Mouse (Mus musculus): Measurements from ENCODE around the gene Trip6. TPM values are rescaled to one million over a fixed set of nuclear protein-coding genes. Genes with fewer than 3 reads are reported as not detected.
"Not testable (repeated sequence)": the region's sequence is repeated elsewhere in the genome, so short reads cannot be mapped to it uniquely, and the experiment has no call there.

Trip6 gene
- polyA plus RNA-seq, 1 experiment from 2014 or later: 17.3 TPM

DNA sequence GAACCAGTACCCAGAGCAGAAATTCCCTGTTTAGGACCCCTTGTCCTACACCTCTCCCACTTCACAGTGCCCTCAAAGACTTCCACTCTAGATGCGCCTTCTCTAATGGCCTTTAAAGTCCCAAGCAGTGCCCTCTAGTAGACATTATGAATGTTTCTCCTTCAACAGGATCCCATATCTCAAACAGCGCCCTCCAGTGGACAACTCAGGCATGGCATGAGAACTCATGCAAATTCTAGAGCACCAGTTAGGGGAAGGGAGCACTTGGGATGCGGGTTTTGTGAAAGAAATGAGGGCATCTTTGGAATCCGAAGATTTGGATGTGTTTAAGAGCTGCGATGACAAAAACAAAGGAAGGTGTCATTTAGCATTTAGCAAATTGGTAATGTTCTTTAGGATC is 29.2 kb downstream of the Trip6 start:
- Histone ChIP-seq H3K36me3 (no peaks in the 10 kb centered on the region), H3K27me3 (peaks cover 7% of the 10 kb centered on the region), H3K4me3 (no peak overlapping the region), H3K27ac (replicated peaks) (no peak overlapping the region), H3K9ac (no peak overlapping the region), H3K9me3 (no peaks in the 10 kb centered on the region), H3K4me2 (no peak overlapping the region), H3K4me1 (replicated peaks) (peaks cover 38% of the 10 kb centered on the region)
- ATAC-seq (ENCODE audit: low FRiP score, low read depth): no peak
- 67% methylated on average over 5 of the region's 5 CpGs for WGBS

DNA sequence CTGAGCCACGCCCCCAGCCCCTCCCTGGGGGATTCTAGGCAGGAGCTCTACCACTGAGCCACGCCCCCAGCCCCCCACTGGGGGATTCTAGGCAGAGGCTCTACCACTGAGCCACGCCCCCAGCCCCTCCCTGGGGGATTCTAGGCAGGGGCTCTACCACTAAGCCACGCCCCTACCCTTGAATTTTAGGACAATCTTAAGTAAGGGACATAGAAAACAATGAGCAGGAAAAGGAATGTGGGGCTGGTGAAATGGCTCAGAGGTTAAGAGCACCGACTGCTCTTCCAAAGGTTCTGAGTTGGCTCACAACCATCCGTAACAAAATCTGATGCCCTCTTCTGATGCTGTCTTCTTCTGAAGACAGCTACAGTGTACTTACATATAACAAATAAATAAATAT is 29.8 kb downstream of the Trip6 start:
- H3K9me3 ChIP-seq; H3K9ac ChIP-seq; H3K27me3 ChIP-seq; H3K4me3 ChIP-seq; H3K4me2 ChIP-seq; ATAC-seq (ENCODE audit: low FRiP score, low read depth); H3K36me3 ChIP-seq; H3K27ac ChIP-seq (replicated peaks): not testable (repeated sequence)
- H3K4me1 ChIP-seq (replicated peaks): peaks cover 32% of the 10 kb centered on the region
- 85% methylated on average over 4 of the region's 6 CpGs for WGBS

DNA sequence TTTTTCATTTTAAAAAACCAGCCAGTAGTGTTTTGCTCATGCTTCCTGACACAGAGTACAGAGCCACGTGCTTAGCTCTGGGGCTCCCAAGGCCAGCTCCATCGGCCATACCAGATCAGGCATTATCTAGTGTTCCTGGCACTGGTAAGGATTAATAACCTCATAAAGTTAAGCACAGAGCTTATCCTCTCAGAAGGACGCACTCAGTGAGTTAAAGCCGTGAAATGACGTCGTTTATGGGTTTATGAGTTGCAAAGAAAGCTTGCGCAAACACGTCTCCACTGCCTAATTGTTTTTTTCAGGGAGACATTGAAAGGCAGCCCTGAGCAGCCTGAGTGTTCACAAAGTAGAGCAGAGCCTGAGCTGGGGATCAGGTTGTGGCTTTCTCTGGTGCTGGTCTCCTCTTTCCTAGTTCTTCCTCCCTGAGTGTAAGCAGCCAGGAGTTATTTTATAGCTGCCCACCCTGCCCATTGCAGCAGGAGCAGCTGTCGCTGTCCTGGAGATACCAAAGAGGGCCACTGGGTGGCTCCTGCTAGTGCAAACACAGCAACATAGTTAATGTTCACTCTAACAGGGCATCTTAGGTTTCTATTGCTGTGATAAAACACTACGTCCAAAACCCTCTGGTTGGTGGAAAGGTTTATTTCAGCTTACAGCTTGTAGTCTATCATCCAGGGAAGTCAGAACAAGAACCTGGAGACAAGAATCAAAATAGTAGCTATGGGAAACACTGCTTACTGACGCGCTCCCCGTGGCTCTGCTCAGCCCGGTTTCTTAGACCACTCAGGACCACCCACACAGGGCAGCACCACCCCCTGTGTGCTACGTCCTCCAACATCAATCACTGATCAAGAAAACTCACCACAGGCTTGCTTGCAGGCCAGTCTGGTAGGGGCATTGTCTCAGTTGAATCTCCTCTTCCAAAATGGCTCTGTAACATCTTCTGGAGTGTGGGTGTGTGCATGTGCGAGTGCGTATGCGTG is 36.6 kb downstream of the Trip6 start:
- peak; percentile 81 for ATAC-seq (ENCODE audit: low FRiP score, low read depth)
- 0 out of 2 replicates have a peak overlapping the region, but pooled peaks have one; percentile 17 for H3K27ac ChIP-seq (replicated peaks)
- no peaks in the 10 kb centered on the region for H3K36me3 ChIP-seq
- 0 out of 2 replicates have a peak overlapping the region, but pooled peaks have one; percentile 13 for H3K9ac ChIP-seq
- 42% methylated on average over 18 of the region's 18 CpGs for WGBS
- H3K4me3 ChIP-seq: no peak overlapping the region
- H3K9me3 ChIP-seq: no peaks in the 10 kb centered on the region
- peaks cover 3% of the 10 kb centered on the region; the same call in 1 of the 2 replicates for H3K4me1 ChIP-seq (replicated peaks)
- no peaks in the 10 kb centered on the region for H3K27me3 ChIP-seq
- peak overlapping the region; percentile 44 for H3K4me2 ChIP-seq

DNA sequence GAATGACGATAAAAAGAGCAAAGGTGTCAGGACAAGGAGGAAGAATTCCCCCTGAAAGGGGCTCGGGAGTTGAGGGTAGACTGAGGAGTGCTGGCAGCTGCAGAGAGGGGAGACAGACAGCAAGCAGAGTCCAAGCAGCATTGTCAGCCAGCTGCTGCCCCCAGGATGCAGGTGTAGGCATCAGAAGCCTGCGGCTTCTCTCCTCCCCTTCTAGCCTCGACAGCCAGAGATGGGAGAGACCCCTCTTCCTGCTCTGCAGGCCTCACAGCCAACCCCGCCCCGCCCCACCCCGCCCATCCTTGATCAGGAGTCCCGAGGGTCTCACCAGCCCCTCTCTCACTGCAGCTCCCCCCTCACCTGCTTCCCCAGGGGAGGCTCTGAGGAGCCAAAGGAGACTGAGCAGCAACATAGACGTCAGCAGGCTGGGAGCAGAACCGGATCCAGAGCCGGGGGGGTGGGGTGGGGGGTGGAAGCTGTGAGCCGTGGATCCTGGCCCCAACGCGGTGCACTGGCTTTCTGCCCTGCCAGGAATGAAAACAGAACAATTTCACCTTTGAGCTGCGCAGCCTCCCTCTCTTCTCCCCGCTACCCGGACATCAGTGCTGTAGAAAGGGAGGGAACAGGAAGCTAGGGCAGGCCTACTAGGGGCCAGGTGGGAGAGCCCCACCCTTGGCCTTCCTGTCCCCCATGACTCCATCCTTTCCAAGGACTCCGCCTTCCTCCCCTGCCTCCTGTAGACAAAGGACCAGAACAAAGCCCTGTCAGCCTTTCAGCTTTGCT is 45.9 kb downstream of the Trip6 start:
- H3K4me1 ChIP-seq (replicated peaks): no peaks in the 10 kb centered on the region
- WGBS: 34% methylated on average over 15 of the region's 18 CpGs
- H3K9ac ChIP-seq: no peak overlapping the region
- peak overlapping the region; percentile 16 for H3K4me2 ChIP-seq
- H3K9me3 ChIP-seq: no peaks in the 10 kb centered on the region
- no peaks in the 10 kb centered on the region for H3K27me3 ChIP-seq
- H3K27ac ChIP-seq (replicated peaks): no peak overlapping the region
- no peaks in the 10 kb centered on the region for H3K36me3 ChIP-seq
- no peak for ATAC-seq (ENCODE audit: low FRiP score, low read depth)
- H3K4me3 ChIP-seq: no peak overlapping the region

DNA sequence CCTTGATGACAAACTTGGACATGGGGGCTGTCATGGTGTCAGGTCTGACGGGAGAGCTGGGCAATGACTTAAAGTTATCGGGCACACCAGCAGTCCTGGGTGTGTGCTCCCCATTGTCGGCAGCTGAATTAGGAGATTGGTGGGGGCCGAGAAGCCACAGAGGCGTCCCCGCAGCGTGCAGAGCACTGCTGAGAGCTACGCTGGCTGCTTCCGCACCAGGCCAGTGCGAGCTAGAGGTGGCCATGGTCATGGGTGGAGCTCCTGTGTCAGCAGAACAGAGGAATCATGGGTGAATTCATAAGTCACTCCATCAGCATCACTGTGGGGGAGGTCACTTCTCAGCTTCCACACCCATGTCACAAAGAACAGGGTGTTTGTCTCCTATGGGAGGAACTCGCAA is 49.4 kb downstream of the Trip6 start:
- H3K27ac ChIP-seq (replicated peaks): no peak overlapping the region
- H3K4me1 ChIP-seq (replicated peaks): no peaks in the 10 kb centered on the region
- H3K9ac ChIP-seq: no peak overlapping the region
- H3K4me2 ChIP-seq: no peak overlapping the region
- WGBS: 92% methylated on average over 11 of the region's 11 CpGs
- no peaks in the 10 kb centered on the region for H3K36me3 ChIP-seq
- H3K27me3 ChIP-seq: no peaks in the 10 kb centered on the region
- H3K9me3 ChIP-seq: no peaks in the 10 kb centered on the region
- H3K4me3 ChIP-seq: no peak overlapping the region
- ATAC-seq (ENCODE audit: low FRiP score, low read depth): no peak

GRCm38 (mm10) chr5:137263897-137264720 is 50.1 kb downstream of the Trip6 start:
- Histone ChIP-seq H3K36me3 (no peaks in the 10 kb centered on the region), H3K4me2 (no peak overlapping the region), H3K9me3 (no peaks in the 10 kb centered on the region), H3K9ac (no peak overlapping the region), H3K4me1 (replicated peaks) (no peaks in the 10 kb centered on the region), H3K27ac (replicated peaks) (no peak overlapping the region), H3K27me3 (no peaks in the 10 kb centered on the region), H3K4me3 (no peak overlapping the region)
- no peak for ATAC-seq (ENCODE audit: low FRiP score, low read depth)
- 89% methylated on average over 14 of the region's 14 CpGs for WGBS

Small RNA genes within 50 kb of the gene (microRNA-seq; reads per million reads assigned to microRNA genes)
- 0.65 reads per million for gene Mir7036
- not detected for gene Mir8116

Other genes starting within 250 kb of the Trip6 start
- 0.17 and 0.29 TPM in 2 replicates for gene Serpine1, start 242.1 kb downstream of the Trip6 start, polyA plus RNA-seq (2015; fragmentation: Nextera tagmentation; extraction: Ambion mirVana)
- 3.4 and 4.5 TPM in 2 replicates for gene Trim56, start 198.2 kb downstream of the Trip6 start, polyA plus RNA-seq (2015; fragmentation: Nextera tagmentation; extraction: Ambion mirVana)
- gene Muc3, start 165.1 kb downstream of the Trip6 start, polyA plus RNA-seq (2015; fragmentation: Nextera tagmentation; extraction: Ambion mirVana): not detected in 2 replicates
- gene Muc3a, start 102.0 kb downstream of the Trip6 start, polyA plus RNA-seq (2015; fragmentation: Nextera tagmentation; extraction: Ambion mirVana): 0.40 and 0.51 TPM in 2 replicates
- 68.4 and 69.9 TPM in 2 replicates for gene Ache, start 26.9 kb downstream of the Trip6 start, polyA plus RNA-seq (2015; fragmentation: Nextera tagmentation; extraction: Ambion mirVana)
- gene Ufsp1, start 19.8 kb downstream of the Trip6 start, polyA plus RNA-seq (2015; fragmentation: Nextera tagmentation; extraction: Ambion mirVana): 20.1 and 24.0 TPM in 2 replicates
- gene Srrt, start 6.7 kb downstream of the Trip6 start, polyA plus RNA-seq (2015; fragmentation: Nextera tagmentation; extraction: Ambion mirVana): 100 and 103 TPM in 2 replicates
- 24.6 and 26.8 TPM in 2 replicates for gene Slc12a9, start 19.2 kb upstream of the Trip6 start, polyA plus RNA-seq (2015; fragmentation: Nextera tagmentation; extraction: Ambion mirVana)
- 8.2 and 8.4 TPM in 2 replicates for gene Ephb4, start 35.7 kb upstream of the Trip6 start, polyA plus RNA-seq (2015; fragmentation: Nextera tagmentation; extraction: Ambion mirVana)
- 0.18 TPM in 2 replicates for gene Zan, start 162.7 kb upstream of the Trip6 start, polyA plus RNA-seq (2015; fragmentation: Nextera tagmentation; extraction: Ambion mirVana)
- gene Pop7, start 188.1 kb upstream of the Trip6 start, polyA plus RNA-seq (2015; fragmentation: Nextera tagmentation; extraction: Ambion mirVana): 81.0 and 81.8 TPM in 2 replicates
- 16.4 and 18.4 TPM in 2 replicates for gene Gigyf1, start 204.1 kb upstream of the Trip6 start, polyA plus RNA-seq (2015; fragmentation: Nextera tagmentation; extraction: Ambion mirVana)
- not detected in 2 replicates for gene Epo, start 218.8 kb upstream of the Trip6 start, polyA plus RNA-seq (2015; fragmentation: Nextera tagmentation; extraction: Ambion mirVana)
- gene Gnb2, start 219.1 kb upstream of the Trip6 start, polyA plus RNA-seq (2015; fragmentation: Nextera tagmentation; extraction: Ambion mirVana): 516 and 544 TPM in 2 replicates
- gene Actl6b, start 239.1 kb upstream of the Trip6 start, polyA plus RNA-seq (2015; fragmentation: Nextera tagmentation; extraction: Ambion mirVana): 251 and 285 TPM in 2 replicates